Mouse (Mus musculus) frontal cortex, postnatal 14 days (tissue): ENCODE results near the gene Kdm4b.

Experiments
- DNase-seq, 2 experiments: peaks; one replicate each; pipeline ENCODE4 v3.0.0; 2022; ENCODE audit warnings: low spot score in 2 of 2

The Kdm4b gene

GRCm38 (mm10) chr17:56325450-56326152 is at the start of gene Kdm4b:
Gene Kdm4b (plus strand): TSS chr17:56326062.
- DNase-seq, result peak; percentile 98 to 100

- peak; percentile 64 to 72 for DNase-seq
Measured at GRCm38 (mm10) chr17:56276643-56277566, 49.0 kb upstream of the Kdm4b start, which contains the start of gene Ticam1. Gene Ticam1 (minus strand): TSS chr17:56276786.

GRCm38 (mm10) chr17:56277567-56277893 is 48.3 kb upstream of the Kdm4b start:
- DNase-seq, result no peak

DNA sequence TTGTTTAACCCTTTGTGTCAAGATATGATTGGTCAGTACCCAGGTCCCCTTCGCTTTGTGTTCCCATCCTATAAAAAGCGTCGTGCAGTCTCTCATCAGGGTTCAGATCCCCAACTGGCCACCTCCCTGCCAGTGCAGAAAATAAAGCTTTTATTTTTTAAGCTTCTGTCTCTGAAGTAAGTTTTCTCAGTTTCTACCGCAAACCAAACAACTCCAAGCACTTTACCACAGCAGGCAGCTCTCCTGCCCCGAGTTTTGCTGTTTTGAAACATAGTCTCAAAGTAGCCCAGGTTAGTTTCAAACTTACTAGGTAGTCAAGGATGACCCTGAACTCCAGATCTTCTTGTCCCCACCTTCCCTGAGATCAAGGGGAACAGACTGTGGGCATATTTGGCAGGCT is 47.5 kb upstream of the Kdm4b start:
- DNase-seq, result no peak

DNA sequence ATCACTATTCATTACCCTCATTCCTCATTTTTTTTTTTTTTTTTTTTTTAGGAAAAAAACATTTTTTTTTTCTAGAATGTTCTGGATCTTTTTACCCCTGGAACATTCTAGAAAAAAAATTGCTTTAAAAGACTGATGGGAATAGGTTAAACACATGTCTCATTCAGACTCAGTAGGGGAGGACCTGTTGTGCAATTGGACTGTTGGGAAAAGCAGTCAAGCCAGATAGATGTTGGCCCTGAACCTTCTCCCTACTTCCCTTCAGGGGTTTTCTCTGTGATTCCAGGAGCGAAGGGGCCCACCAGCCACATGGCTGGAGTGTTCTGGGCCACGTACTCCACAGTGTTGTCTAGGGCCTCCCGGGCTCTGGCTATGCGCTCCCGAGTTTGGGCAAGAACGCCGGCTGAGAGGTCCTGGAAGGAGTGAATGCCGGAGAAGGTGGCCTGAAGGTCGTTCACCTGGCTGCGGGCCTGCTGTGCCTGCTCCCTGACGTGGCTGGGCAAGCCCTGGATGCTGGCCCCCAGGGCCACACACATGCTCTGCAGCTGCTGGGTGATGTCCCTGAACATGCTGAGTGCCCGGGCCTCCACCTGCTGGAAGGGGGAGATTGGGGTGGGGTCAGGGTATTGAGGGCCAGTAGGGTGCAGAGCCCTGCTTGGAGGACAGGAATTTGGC is 46.2 kb upstream of the Kdm4b start:
- DNase-seq, result no peak

DNA sequence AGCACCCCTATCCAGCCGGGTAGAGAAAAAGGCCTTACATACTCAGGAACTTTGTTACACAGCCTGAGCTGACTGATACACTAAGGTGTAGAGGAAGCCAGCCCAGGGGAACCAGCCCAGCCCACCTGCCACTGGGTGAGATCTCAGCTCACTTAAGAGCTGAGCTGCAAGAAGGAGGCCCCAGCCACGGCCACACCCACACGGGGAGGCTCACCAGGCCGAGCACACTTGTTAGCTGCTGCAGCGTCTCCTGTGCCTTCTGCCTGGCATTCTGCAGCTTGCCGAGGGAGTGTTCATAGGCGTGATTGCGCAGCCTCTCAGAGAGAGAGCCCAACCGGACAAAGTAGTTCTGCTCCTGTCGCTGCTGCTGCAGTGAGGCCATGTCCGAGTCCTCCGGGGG is 44.7 kb upstream of the Kdm4b start:
- DNase-seq, result no peak

- no peak for DNase-seq
Measured at GRCm38 (mm10) chr17:56282802-56283201, 43.1 kb upstream of the Kdm4b start.

DNA sequence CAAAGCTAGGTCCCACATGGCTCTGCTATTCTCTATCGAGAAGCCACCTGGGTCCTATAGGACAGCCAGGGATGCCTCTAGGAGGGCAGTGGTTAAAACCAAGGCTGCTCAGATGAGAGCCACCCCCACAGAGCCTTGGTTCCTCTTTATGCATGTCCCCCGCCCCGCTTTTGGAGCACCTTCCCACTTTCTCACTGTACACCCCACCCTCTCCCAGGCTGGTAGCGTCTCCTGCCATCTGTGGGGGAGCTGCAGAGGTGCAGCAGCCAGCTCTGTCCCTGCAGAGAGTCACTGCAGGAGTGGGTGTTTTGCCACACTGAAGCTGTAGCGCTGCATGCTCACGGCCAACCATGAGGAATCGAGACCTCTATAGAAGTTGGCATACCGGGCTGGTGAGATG is 42.5 kb upstream of the Kdm4b start:
- no peak for DNase-seq

DNA sequence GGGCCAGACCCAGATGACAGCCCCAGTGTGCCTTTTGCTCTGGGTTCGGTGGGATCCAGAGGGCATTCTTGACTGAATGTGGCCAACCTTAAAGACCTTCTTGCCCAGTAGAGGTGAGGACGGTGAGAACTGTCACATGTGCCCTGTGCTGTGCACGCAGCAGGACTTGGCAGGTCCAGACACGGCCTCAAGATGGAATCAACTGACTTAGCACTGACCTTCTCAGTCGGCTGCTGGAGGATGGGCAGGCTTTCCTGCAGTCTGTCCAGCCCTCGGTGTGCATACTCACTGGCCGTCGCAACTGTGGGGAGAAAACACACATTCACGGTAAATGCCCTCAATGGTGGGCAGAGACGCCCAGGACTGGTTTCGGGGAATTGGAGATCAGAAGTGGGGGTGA is 39.9 kb upstream of the Kdm4b start:
- no peak for DNase-seq

DNA sequence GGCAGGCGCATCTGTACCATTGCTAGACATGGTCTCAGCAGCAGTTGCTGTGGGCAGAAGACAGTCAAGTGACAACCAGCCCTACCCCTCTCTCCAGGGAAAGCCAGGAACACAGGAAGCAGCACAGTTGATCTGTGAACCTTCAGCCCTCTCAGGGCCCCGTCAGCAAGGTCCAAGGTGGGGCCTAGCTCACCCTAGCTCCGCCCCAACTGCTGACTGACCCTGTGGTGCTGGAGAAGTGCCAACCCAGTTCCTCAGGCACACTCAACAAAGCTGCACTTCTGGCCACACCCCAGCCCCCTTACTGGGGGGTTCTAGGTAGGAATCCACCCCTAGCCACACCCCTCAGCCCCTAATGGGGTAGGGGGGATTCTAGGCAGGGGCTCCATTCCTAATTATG is 38.0 kb upstream of the Kdm4b start:
- no peak for DNase-seq

DNA sequence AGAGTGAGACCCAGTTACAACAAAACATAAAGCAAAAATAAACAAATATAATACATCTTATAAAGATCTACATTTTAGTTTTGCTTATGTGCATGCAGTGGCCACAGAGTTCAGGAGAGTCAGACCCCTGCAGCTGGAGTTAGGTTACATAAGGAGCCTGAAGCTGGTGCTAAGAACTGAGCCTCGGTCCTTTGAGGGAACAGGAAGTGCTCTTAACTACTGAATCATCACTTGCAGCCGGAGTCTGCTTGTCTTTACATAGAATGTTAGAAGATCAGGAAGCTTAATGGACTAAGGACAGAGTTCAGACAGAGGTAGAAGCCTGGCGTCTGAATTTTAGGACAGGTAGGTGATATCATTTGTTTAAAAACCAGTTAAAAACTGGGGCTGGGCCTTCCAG is 37.0 kb upstream of the Kdm4b start:
- no peak for DNase-seq

DNA sequence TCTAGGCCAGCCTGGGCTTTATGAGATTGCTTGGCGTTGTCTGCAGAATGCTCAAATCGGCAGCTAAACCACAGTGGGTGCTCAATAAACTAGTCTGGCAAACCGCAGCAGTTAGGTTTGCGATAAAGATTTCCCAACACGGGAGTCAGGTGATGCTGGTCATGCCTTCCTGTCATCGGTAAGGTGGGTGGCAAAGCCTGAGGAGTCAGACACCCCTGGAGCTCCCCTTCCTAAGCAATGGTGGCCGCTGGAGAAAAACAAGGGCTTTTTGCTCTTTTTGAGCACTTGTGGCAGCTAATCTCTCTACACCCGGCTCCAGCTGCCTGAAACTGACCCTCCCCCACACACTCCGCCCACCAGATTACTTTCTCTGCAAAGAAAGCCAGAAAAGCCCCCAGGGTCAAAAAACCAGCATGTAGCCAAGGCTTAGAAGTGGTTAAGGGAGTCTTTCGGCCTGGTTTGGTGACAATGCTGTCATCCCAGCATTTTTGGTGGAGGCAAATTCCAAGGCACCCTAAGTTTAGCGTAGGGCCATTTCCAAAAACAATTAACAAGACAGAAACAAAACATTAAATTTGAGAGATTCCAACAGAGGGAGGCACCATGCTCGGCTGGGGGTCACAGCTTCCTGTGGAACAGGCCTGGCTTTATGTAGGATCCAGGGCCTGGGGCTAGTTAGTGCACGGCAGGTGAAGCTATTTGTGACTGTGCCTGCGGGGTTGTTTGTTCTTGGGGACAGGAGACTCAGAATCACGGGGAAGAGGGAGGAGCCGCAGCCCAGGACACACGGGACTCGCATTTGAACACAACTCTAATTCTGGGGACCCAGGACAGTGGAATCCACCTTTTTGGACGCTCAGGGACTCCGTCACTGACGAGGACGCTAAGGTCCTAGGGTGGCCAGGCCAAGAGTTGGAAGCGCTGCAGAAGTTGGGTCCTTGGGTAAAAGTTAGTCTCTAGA is 36.2 kb upstream of the Kdm4b start:
- no peak for DNase-seq

DNA sequence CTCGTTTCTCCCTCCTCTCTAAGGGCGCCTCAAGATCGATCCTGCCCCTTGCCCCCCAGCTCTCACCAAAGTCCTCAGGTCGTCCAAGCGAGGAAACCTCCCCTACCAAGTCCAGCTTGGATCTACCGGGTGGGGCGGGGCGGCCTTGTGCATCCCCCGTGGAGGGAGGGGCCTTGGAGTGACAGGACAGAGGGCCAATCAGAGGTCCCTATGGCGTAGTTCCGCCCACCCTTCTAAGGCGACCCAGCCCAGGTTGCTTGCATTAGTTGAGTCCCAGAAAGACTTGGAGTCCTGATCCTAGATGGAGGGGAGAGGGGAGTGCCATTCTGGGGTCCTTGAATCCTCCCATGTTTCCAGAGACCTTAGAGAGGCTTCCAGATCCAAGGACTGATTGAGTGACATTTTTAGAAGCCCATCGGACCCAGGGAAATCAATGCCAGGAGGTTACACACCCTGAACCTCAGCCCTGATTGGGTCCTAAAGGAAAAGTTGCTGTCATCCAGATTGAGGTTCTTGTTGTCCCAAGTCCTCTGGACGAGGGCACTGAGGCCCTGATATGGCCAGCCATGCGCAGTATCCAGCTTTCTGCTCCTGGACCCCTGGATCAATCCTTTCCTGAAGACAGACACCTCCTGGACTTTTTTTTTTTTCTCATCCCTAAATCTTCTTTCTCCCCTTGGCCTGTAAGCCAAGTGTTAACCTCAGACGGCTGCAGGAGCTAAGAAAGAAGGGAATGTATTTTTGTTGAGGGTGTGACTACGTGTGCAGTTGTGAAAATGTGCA is 35.3 kb upstream of the Kdm4b start:
- DNase-seq, result peak in 1 of 2 experiments; percentile 62

DNA sequence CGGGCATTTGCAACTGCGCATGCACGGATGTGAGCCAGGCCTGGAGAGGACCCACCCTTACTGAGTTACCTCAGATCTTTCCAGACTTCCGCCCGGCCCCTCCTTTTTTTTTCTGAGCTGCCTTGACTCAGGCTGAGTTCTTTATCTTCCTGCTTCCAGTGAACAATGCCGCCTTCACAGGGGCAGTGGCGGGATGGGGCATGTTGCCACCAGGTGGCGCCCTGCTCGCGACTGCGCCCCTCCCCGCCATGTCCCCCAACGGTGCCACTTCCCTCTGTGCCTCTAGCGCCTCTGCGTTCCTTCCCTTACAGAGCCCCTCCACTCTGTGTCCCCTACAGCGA is 34.7 kb upstream of the Kdm4b start:
- peak; percentile 61 to 72 for DNase-seq

DNA sequence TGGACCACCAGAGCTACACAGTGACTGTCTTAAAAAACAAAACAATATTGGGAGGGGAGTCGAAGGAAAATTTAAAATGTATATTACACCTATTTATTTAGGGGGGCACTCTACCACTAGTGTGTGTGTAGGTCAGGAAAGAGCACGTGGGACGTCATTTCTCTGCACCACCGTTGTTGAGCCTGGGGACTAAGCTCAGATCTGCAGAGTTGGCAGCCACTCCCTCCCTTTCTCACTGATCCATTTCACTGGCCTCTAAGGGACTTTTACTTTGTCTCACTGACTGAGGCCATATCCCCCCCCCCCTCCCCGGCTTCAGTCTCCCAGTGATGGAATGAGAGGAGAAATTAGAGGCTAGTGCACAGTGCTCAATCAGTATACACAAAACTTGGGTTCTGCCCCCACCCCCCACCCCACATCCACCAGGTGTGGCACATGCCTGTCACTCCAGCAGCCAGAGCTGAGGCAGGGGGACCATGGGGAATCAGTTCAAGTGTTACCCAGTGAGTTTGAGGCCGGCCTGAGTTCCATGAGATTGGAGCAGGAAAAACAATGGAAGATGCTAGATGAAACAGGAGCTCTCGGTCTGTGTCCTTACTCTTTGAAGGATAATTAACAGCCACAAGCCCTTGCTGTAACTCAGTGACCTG is 33.9 kb upstream of the Kdm4b start:
- DNase-seq, result no peak

DNA sequence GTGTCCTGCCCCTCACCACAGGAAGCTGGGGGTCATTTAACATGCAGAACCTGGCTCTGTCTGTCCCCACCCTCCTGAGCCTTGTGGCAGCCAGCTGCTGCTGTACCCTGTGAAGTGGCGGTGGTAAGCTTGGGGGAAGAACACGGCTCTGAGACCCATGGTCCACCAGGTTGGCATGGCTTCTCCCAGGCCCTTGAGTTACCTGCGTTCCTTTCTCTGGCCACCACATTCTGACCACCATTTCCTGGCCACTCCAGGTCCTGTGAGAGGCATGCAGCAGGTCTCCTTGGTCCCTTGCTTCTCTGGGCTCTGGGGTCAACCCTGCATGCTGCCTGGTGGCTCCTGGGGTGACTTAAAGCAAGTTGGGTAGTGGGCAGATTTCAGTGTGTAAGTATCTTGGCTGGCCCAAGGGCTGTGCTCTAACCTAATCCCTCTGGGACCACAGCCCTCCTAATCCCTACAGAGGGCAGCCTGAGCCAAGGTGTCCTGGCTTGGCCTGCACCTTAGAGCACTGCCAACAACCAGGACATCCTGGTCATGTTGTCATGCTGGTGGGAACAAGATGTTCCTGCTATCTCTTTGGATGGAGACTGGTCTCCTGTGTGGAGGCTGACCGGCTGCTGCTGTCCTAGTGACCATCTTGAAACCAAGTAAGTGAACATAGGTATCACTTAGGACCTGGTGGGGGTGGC is 33.2 kb upstream of the Kdm4b start, which contains the start of gene Plin3:
Gene Plin3 (minus strand): TSS at position 343 of the 692 bp plus-strand sequence.
- DNase-seq, result no peak

DNA sequence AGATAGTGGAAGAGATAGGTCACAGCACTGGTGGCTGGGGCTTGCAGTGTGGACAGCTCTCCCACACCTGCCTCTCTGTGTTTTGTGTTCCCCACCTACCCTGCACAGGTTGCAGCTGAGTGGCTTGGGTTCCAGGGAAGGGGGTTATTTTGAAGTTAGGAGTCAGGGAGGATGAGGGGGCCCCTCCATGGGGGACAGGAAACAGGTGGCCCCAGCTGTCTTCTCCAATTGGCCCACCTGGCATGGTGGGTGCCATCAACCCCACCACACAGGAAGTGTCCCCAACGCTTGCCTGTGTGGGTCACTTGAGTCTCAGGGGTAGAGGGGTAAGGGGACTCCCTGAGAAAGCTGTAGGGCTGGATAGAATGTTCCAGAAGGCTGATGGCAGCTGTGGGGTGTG is 32.6 kb upstream of the Kdm4b start:
- DNase-seq, result no peak

DNA sequence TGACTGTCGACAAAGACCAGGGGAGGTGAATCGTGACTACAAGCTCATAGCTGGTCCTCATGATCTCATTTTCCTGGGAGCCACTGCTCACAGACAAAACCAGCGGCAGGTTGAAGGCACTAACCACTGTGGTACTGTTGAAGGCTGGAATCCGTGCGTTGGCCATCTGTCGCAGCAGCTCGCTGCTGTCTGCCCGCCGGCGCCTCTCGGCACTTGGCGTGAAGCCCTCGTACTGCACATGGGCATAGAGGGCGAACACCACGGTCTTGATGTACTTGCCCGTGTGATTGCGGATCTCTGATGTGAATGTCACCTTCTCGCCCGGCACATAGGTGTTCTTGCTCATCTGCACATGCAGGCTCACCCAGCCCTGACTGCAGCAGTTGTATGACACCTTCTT is 31.6 kb upstream of the Kdm4b start:
- no peak for DNase-seq

- DNase-seq, result no peak
Measured at GRCm38 (mm10) chr17:56296201-56296600, 29.7 kb upstream of the Kdm4b start.

DNA sequence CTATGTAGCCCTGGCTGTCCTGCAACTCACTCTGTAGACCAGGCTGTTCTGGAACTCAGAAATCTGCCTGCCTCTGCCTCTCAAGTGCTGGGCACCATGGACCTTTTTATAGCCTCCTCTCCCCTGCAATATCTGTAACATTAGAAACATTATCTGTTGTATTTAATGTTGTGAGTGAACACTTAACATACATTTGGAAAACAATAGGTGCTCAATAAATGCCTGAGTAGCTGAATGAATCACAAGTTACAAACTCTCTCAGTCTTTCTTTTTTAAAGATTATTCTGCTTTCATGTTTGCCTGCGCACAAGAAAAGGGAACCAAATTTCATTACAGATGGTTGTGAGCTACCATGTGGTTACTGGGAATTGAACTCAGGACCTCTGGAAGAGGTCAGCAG is 27.6 kb upstream of the Kdm4b start:
- no peak for DNase-seq
